8 mouse cellular contexts compared by ENCODE assay signal in the genomic region with DNA sequence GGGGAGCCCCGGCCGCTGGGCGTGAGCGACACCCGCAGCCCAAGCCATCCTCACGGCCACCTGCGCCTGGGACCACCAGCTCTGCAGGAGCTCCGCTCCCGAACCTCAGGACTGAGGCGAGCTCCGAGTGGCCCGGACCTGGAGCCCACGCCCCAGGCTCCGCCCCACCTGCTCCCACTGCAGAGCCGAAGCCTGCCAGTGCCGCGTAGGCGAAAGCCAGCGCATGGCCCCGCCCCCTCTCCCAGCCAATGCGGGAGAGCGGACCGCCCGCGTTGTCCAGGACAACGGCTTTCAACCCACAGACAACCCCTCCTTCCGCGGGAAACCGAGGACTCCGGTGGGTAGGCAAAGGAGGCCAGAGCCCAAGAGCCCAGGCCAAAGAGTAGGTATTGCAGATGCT. TPM values are rescaled to one million over a fixed set of nuclear protein-coding genes. Genes with fewer than 3 reads are reported as not detected.
A peak's percentile ranks its signal among the peaks of the same experiment; 100 is the strongest.
DNase-seq lines count a peak whose midpoint lies in the region; ATAC-seq and TF ChIP-seq lines count a peak whose summit lies in the region.

No protein-coding gene starts in this region.

- peak overlapping the region; percentile 52 for H3K9ac ChIP-seq in lung, embryonic 14.5 days

- peaks cover 19% of the 10 kb centered on the region for H3K4me1 ChIP-seq in lung, embryonic 14.5 days (ENCODE audit: insufficient read depth)
- H3K4me1 ChIP-seq in olfactory bulb, adult 2 months (ENCODE audit: control insufficient read depth, insufficient read depth, low read length) = peaks cover 40% of the 10 kb centered on the region

- no peaks in the 10 kb centered on the region for H3K27me3 ChIP-seq in lung, embryonic 14.5 days (ENCODE audit: insufficient read depth, low read length)

- peak overlapping the region; percentile 89 for H3K4me2 ChIP-seq in lung, embryonic 14.5 days

- WGBS in lung, embryonic 14.5 days = 1% methylated on average over 30 of the region's 30 CpGs
- under 1% methylated on average over 30 of the region's 30 CpGs for WGBS in olfactory bulb, adult 2 months

- peak; percentile 86 for DNase-seq in ES-CJ7 (ENCODE audit: low read depth, low spot score)
- DNase-seq in cerebellum, adult 11-12 months = peak; percentile 95
- DNase-seq in forelimb bud, embryonic 11.5 days (ENCODE audit: low read depth, low spot score) = peak; percentile 88
- DNase-seq in layer of hippocampus, adult 8-10 months (ENCODE audit: low spot score in 2 of 2) = peak; percentile 92 to 93
- DNase-seq in lung, embryonic 14.5 days = peak; percentile 96
- DNase-seq in thymus, adult 18-20 months = peak; percentile 81 to 86

- peak; percentile 66; the same call in 1 of the 2 replicates for TF ChIP-seq POLR2A in olfactory bulb, adult 2 months (IDR thresholded peaks at IDR 0.05; ENCODE audit: insufficient read depth, low read depth, low read length)

- no peaks in the 10 kb centered on the region for H3K9me3 ChIP-seq in lung, embryonic 14.5 days (ENCODE audit: low read depth, low read length)

- peak overlapping the region; percentile 94 for H3K4me3 ChIP-seq in lung, embryonic 14.5 days (ENCODE audit: low read depth, low read length)
- H3K4me3 ChIP-seq in olfactory bulb, adult 2 months (ENCODE audit: insufficient read depth, low read depth, low read length) = peak overlapping the region; percentile 72

- peaks cover 41% of the 10 kb centered on the region for H3K36me3 ChIP-seq in lung, embryonic 14.5 days (ENCODE audit: insufficient read depth)

- TF ChIP-seq CTCF in lung, embryonic 14.5 days (IDR thresholded peaks at IDR 0.05; ENCODE audit: low read depth) = no peak
- no peak for TF ChIP-seq CTCF in olfactory bulb, adult 2 months (IDR thresholded peaks at IDR 0.05; ENCODE audit: insufficient read depth, low read depth, low read length)

- H3K27ac ChIP-seq in lung, embryonic 14.5 days (ENCODE audit: low read depth) = peak overlapping the region; percentile 54; the same call in 1 of the 2 replicates
- peak overlapping the region; percentile 48 for H3K27ac ChIP-seq in olfactory bulb, adult 2 months (ENCODE audit: insufficient read depth, low read depth, low read length)

- ATAC-seq in hematopoietic stem cell, adult 5-6 weeks (replicated peaks in 1 of 2; ENCODE audit: insufficient read depth in 1 of 2, low FRiP score in 2 of 2, low TSS enrichment in 1 of 2, low read depth in 1 of 2, poor library complexity in 2 of 2, severe bottlenecking in 2 of 2) = peak; percentile 62 to 75
- ATAC-seq in lung, embryonic 14.5 days (ENCODE audit: insufficient read depth) = peak; percentile 86

RNA-seq across cellular contexts. Expression of a gene that starts 2.8 kb away (rescaled TPM):
- total RNA-seq in hematopoietic stem cell, adult 5-6 weeks (2017) = 52.4 and 76.5 TPM in 2 replicates
- total RNA-seq in layer of hippocampus, adult 8-10 months (2022) = 100 to 1,000 TPM in 1 of 4 experiments, 10 to 100 TPM in 3; 86.7 to 114 (median 92.3) TPM
- 20.5 and 20.8 TPM in 2 replicates for polyA plus RNA-seq in lung, embryonic 14.5 days (2014; fragmentation: Nextera tagmentation; extraction: Ambion mirVana)
- polyA plus RNA-seq in olfactory bulb, adult 2 months (2012; ENCODE audit: insufficient read depth, insufficient read length, low replicate concordance, missing spikeins) = not detected in 2 replicates

RNA-seq across cellular contexts. Expression of a gene that starts 38.1 kb away (rescaled TPM):
- 72.0 and 75.5 TPM in 2 replicates for total RNA-seq in hematopoietic stem cell, adult 5-6 weeks (2017)
- 100 to 1,000 TPM in 2 of 4 experiments, 10 to 100 TPM in 2; 76.9 to 121 (median 99.5) TPM for total RNA-seq in layer of hippocampus, adult 8-10 months (2022)
- polyA plus RNA-seq in lung, embryonic 14.5 days (2014; fragmentation: Nextera tagmentation; extraction: Ambion mirVana) = 150 and 157 TPM in 2 replicates
- not detected in 2 replicates for polyA plus RNA-seq in olfactory bulb, adult 2 months (2012; ENCODE audit: insufficient read depth, insufficient read length, low replicate concordance, missing spikeins)

RNA-seq across cellular contexts. Expression of a gene that starts 47.5 kb away (rescaled TPM):
- 9.6 and 11.1 TPM in 2 replicates for total RNA-seq in hematopoietic stem cell, adult 5-6 weeks (2017)
- total RNA-seq in layer of hippocampus, adult 8-10 months (2022) = 1 to 10 TPM; 6.6 to 9.4 (median 8.1) TPM
- 1.4 and 1.7 TPM in 2 replicates for polyA plus RNA-seq in lung, embryonic 14.5 days (2014; fragmentation: Nextera tagmentation; extraction: Ambion mirVana)
- not detected in 2 replicates for polyA plus RNA-seq in olfactory bulb, adult 2 months (2012; ENCODE audit: insufficient read depth, insufficient read length, low replicate concordance, missing spikeins)

Comparison
In these comparisons a context has a peak if more than half of its experiments do, and no peak if none do; other contexts are left out.
1. Peak in every context shown above with its lines: DNase-seq, ATAC-seq, H3K4me3 ChIP-seq and H3K27ac ChIP-seq.